8 mouse cellular contexts compared by ENCODE assay signal in genomic region chr5:150233154-150233886, GRCm38 (mm10).
A peak's percentile ranks its signal among the peaks of the same experiment; 100 is the strongest.
DNase-seq lines count a peak whose midpoint lies in the region; ATAC-seq and TF ChIP-seq lines count a peak whose summit lies in the region.

No protein-coding gene starts in this region.

- POLR2A ChIA-PET in Patski (lab: Charles Lee): no interaction called here

- H3K27ac ChIP-seq in hindbrain, embryonic 11.5 days (ENCODE audit: low read depth, low read length): no peak overlapping the region
- H3K27ac ChIP-seq in lung, embryonic 14.5 days (ENCODE audit: low read depth): no peak overlapping the region

- H3K27me3 ChIP-seq in Patski: no peaks in the 10 kb centered on the region
- no peaks in the 10 kb centered on the region for H3K27me3 ChIP-seq in hindbrain, embryonic 11.5 days (ENCODE audit: control insufficient read depth, insufficient read depth, low read length)
- no peaks in the 10 kb centered on the region for H3K27me3 ChIP-seq in lung, embryonic 14.5 days (ENCODE audit: insufficient read depth, low read length)

- ATAC-seq in Patski: peak; percentile 54
- ATAC-seq in hindbrain, embryonic 11.5 days (ENCODE audit: low FRiP score): peak; percentile 69
- peak; percentile 70 for ATAC-seq in lung, embryonic 14.5 days (ENCODE audit: insufficient read depth)

- CTCF ChIA-PET in Patski (lab: Charles Lee): interaction anchor here (1.9 kb wide), 1 partner anchor 208 kb away, joined by 4 read pairs; no protein-coding TSS in a partner anchor

- WGBS in hindbrain, embryonic 11.5 days: 62% methylated on average over 17 of the region's 17 CpGs
- 55% methylated on average over 17 of the region's 17 CpGs for WGBS in lung, embryonic 14.5 days

- no peak for DNase-seq in Patski (ENCODE audit: low read depth, low spot score)
- DNase-seq in cerebellum, postnatal 14 days: peak; percentile 87 to 88
- peak; percentile 62 to 69 for DNase-seq in frontal cortex, postnatal 14 days (ENCODE audit: low spot score in 2 of 2)
- DNase-seq in hindbrain, embryonic 11.5 days (ENCODE audit: low spot score): peak; percentile 74
- peak; percentile 71 to 77 for DNase-seq in layer of hippocampus, adult 8-10 months (ENCODE audit: low spot score in 2 of 2)
- DNase-seq in lung, embryonic 14.5 days: peak; percentile 83
- DNase-seq in ovary, adult 18-20 months (ENCODE audit: low spot score): peak; percentile 15
- DNase-seq in thymus, postnatal 0 days (ENCODE audit: low spot score): peak; percentile 61

- H3K4me1 ChIP-seq in hindbrain, embryonic 11.5 days (replicated peaks; ENCODE audit: control insufficient read depth, insufficient read depth, low read length): no peaks in the 10 kb centered on the region
- no peaks in the 10 kb centered on the region for H3K4me1 ChIP-seq in lung, embryonic 14.5 days (ENCODE audit: insufficient read depth)

- H3K36me3 ChIP-seq in hindbrain, embryonic 11.5 days (ENCODE audit: control insufficient read depth, insufficient read depth, low read length): no peaks in the 10 kb centered on the region
- H3K36me3 ChIP-seq in lung, embryonic 14.5 days (ENCODE audit: insufficient read depth): no peaks in the 10 kb centered on the region

- H3K9ac ChIP-seq in hindbrain, embryonic 11.5 days (ENCODE audit: low read depth, low read length): no peak overlapping the region
- no peak overlapping the region for H3K9ac ChIP-seq in lung, embryonic 14.5 days

- H3K4me3 ChIP-seq in hindbrain, embryonic 11.5 days (ENCODE audit: low read depth, low read length): no peak overlapping the region
- no peak overlapping the region for H3K4me3 ChIP-seq in lung, embryonic 14.5 days (ENCODE audit: low read depth, low read length)

- peak; percentile 79 for TF ChIP-seq CTCF in Patski (IDR thresholded peaks at IDR 0.05)
- TF ChIP-seq CTCF in lung, embryonic 14.5 days (IDR thresholded peaks at IDR 0.05; ENCODE audit: low read depth): peak; percentile 89

- H3K4me2 ChIP-seq in hindbrain, embryonic 11.5 days (replicated peaks; ENCODE audit: low read depth, low read length): no peak overlapping the region
- peak overlapping the region; percentile 36; the same call in 1 of the 2 replicates for H3K4me2 ChIP-seq in lung, embryonic 14.5 days

- in situ Hi-C loops in Patski (cut with MboI; ENCODE audit: low pct_unique_long_range_greater_than_20kb): loop anchor here (10.0 kb wide), 1 partner anchor 191 kb away; no protein-coding TSS in a partner anchor

- H3K9me3 ChIP-seq in hindbrain, embryonic 11.5 days (ENCODE audit: control insufficient read depth, low read length): no peaks in the 10 kb centered on the region
- no peaks in the 10 kb centered on the region for H3K9me3 ChIP-seq in lung, embryonic 14.5 days (ENCODE audit: low read depth, low read length)
